Mouse (Mus musculus): ENCODE data around the gene Fam24a. TPM values are rescaled to one million over a fixed set of nuclear protein-coding genes. Genes with fewer than 3 reads are reported as not detected.

Fam24a gene
- total RNA-seq (2021) = not detected
- long read RNA-seq, experiment 1 = 0 reads
- long read RNA-seq, experiment 2 = 0 reads

DNA sequence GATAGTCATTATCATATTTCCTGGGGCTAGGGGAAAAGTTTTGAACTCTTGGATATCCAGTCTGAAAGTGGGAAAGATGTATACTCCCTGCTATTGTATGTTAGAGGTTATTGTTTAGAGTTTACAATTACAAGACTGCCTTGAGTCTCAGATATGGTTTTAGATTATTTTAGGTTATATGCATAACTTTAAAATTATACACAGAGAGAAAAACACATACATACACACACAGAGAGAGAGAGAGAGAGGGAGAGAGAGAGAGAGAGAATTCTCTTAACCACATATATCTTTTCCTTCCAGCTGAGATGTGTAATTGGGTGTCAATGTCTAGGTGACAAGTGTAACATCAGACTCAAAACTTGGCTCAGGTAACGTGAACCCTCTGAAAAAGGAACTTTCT is at the start of gene Fam24a:
Fam24a (plus strand) TSS at position 301 of the 400 bp plus-strand sequence.
- no peak for DNase-seq (ENCODE audit: low spot score in 2 of 2)

GRCm38 (mm10) chr7:131297151-131297550 is 36.5 kb upstream of the Fam24a start:
- no peak for DNase-seq (ENCODE audit: low spot score in 2 of 2)

- DNase-seq (ENCODE audit: low spot score in 2 of 2) = no peak
Measured at GRCm38 (mm10) chr7:131303340-131303739, 30.3 kb upstream of the Fam24a start.

GRCm38 (mm10) chr7:131306733-131307132 is 26.9 kb upstream of the Fam24a start:
- DNase-seq (ENCODE audit: low spot score in 2 of 2) = no peak

DNA sequence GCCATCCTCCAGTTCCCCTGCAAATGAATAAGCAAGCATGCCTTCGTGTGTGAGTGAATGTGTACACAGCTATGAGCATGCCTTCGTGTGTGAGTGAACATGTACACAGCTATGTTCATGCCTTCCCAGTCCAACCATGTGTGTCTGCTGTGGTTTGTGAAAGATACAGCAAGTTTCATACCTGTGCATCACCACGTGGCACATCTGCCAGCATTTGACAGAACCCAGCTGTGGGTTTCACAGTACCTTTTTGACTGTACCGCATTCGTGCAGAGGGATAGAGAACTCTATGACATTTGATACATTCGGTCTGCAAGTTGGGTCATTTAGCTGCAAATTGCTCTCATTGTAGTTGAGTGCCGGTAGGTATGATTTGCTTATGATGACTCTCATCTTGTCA is 19.2 kb upstream of the Fam24a start:
- DNase-seq (ENCODE audit: low spot score in 2 of 2) = no peak

- no peak for DNase-seq (ENCODE audit: low spot score in 2 of 2)
Measured at GRCm38 (mm10) chr7:131317587-131317986, 16.1 kb upstream of the Fam24a start.

- no peak for DNase-seq (ENCODE audit: low spot score in 2 of 2)
Measured at GRCm38 (mm10) chr7:131318340-131318739, 15.3 kb upstream of the Fam24a start.

GRCm38 (mm10) chr7:131322192-131322591 is 11.5 kb upstream of the Fam24a start, which contains the start of gene Cuzd1:
Gene Cuzd1, minus strand, starts transcription at chr7:131322292.
- no peak for DNase-seq (ENCODE audit: low spot score in 2 of 2)

DNA sequence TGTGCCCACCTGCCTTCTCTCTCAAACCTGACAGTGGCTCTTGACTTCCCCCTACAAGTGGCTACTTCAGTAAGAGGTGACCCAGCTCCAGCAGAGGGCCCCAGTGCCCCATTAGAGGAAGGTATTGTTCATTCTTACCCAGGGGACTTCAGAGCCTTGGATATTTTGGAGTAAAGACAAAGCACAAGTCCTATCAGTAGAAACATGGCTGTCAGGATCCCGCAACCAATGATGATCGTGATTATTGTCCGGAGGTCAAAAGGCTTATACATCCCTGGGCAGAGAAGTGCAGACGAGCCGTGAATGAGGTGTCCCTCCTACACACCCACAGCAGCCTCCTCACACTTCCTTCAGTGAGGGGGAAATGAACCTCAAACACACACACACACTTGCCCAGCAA is 6.6 kb upstream of the Fam24a start:
- DNase-seq (ENCODE audit: low spot score in 2 of 2) = no peak

- no peak for DNase-seq (ENCODE audit: low spot score in 2 of 2)
Measured at GRCm38 (mm10) chr7:131329416-131329815, 4.2 kb upstream of the Fam24a start, which contains the start of gene Fam24b. Gene Fam24b, minus strand, starts transcription at chr7:131329516.

DNA sequence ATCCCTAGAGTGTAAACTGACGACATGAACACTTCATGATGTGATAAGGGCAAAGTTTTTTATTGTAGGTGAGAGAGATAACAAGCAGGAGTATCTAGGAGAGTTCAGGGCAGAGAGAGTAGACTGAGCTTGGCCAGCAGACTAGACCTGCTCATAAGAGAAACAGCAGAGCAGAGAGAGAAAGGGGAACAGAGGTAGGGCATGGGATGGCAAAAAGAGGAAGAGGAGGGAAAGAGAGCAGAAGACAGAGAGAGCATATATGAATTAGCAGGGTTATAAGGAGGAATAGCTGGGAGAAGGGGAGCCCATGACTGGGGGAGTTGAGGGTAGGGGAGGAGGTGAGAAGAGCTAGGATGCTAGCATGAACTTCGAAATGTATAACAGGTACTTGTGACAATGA is 2.0 kb upstream of the Fam24a start:
- DNase-seq (ENCODE audit: low spot score in 2 of 2) = no peak

GRCm38 (mm10) chr7:131337502-131338068 is 3.9 kb downstream of the Fam24a start:
- DNase-seq (ENCODE audit: low spot score in 2 of 2) = no peak

DNA sequence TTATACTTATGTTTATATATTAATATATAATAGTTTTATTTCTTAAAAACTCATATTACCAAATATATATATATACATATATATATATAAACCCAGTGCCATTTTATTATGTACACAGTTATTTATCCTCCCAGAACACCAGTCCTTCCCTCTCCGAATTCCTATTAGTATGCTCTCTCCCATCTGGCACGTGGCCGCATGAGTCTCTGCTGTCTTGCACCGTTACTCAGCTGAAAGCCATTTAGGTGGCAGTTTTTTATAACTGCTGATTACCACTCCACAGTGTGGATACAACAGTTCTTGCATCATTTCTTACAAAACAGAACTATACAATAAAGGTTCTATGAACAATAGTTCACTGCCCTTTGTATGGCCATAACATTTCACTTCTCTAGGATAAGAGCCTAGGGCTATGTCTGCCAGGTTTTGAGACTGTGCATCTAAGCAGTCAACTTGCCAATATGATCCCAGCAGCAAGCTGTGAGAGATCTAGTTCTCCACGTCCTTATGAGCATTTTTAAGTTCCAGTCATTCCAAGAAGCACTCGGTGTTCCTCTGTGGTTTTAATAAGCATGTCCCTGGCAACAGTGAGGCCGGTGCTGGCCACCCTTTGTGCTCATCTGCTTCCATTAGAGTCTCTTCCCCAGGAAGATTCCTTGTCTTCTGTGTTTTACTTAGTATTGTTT is 12.3 kb downstream of the Fam24a start:
- no peak for DNase-seq (ENCODE audit: low spot score in 2 of 2)

- DNase-seq (ENCODE audit: low spot score in 2 of 2) = no peak
Measured at GRCm38 (mm10) chr7:131356105-131356504, 22.4 kb downstream of the Fam24a start.

DNA sequence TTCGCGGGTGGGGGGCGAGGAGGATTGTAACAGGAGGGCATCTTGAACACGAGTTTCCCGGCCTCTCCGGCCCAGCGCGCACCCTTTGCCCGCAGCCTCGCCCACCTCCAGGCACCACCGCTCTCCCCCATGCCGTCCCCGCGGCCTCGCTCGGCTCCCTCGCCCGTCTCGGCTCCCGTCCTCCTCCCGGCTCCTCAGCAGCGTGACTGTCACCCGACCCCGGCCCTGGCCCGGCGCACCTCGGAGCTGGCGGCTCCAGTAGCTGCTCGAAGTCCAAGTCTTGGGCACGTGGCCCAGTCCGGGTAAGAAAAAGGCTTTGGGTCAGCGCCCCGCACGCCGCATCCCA is 28.6 kb downstream of the Fam24a start:
- DNase-seq (ENCODE audit: low spot score in 2 of 2) = no peak

- DNase-seq (ENCODE audit: low spot score in 2 of 2) = peak; percentile 88
Measured at GRCm38 (mm10) chr7:131362615-131363300, 29.1 kb downstream of the Fam24a start, which contains the start of gene 2310057M21Rik. Gene 2310057M21Rik, minus strand, starts transcription at chr7:131362759.

- no peak for DNase-seq (ENCODE audit: low spot score in 2 of 2)
Measured at GRCm38 (mm10) chr7:131364131-131364530, 30.5 kb downstream of the Fam24a start.

DNA sequence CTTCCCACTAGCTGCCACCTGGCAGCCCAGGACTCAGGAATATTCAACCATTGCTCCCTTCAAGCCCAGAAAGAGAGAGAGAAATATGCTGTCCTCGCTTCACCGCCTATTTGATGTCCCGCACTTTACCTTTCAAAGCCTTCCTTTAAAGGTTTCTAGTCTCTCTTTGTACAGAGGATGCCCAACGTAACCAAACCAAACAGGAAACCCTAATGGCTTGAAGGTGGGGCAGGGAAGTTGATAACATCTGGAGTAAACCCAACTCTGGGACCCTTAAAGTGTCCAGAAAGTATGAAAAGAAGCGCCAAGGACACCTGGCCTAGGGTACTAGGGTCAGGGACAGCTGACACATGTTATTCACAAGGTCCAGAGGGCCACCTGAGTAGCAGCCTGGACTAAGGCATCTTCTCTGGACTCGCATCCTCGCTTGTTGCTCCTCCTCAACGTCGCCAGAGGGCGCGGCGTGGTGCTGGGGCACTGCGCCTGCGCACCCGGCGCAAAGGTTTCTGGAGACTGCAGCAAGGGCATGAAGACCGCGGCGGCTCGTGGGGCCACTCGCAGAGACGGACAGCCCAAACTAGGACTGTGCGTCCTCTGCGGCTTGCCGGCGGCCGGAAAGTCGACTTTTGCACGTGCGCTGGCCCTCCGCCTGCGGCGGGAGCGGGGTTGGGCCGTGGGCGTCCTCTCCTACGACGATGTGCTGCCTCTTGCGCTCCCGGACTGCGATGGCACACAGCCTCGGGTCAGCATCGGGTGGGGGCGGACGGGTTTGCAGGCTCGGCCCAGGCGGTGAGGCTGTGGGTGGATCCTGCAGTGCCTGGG is 37.2 kb downstream of the Fam24a start, which contains the start of gene Pstk:
Pstk (plus strand) TSS at position 494 of the 822 bp plus-strand sequence.
- peak; percentile 89 to 91 for DNase-seq (ENCODE audit: low spot score in 2 of 2)

DNA sequence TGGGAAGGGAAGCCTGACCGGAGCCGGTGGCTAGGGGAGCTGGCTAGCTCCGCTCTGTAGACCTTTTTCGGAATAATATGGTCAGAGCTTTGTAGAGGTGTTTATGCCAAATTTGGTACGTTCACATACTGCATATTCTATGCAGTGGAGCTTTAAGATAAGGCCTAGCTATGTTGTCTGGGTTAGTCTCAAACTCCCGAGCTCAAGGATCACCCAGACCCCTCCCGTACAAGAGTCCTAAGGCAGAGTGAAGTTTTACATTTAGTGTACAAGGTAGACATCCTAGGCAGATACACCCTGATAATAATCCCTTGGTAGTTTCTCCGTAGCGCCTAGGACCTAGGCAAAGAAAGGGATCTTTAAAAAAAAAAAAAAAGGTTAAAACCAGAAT is 37.8 kb downstream of the Fam24a start:
- no peak for DNase-seq (ENCODE audit: low spot score in 2 of 2)

DNA sequence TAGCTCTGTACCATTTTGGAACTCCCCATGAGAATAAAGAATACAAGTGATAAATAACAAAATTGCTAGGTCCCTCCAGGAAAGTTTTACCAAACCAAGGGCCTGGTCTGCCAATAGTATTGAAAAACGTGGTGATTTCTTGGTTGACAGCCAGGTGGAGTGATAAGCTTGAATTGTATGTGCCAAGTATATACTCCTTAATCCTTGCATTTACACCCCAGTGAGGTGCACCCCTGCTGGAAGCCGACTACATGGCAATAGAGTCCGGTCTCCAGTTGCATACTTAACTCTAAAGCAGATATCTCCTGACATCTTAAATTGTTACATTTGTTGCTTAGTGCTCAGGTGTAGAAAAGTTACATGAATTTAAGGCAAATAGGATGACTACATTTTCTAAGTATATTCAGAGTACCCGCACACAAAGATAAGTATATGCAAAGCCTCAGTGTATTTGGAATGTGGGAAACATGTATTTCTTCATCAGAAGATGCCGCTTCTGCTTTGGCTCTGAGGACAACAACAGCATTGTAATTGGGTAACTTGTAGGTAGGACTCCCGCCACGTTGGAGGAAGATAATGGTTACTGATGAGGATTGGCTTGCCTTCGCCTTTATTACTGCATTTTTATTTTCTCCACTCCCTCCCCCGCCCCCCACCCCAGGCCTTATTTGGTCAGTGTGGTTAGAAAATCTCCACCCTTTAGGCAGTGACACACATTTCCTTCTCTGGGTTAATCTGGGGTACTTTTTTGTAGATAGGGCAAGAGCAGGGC is 38.4 kb downstream of the Fam24a start:
- no peak for DNase-seq (ENCODE audit: low spot score in 2 of 2)
